Mouse (Mus musculus): Measurements from ENCODE around the gene Rims3. TPM values are rescaled to one million over a fixed set of nuclear protein-coding genes. Genes with fewer than 3 reads are reported as not detected.
A peak's percentile ranks its signal among the peaks of the same experiment; 100 is the strongest.

Rims3 gene
- polyA plus RNA-seq, 1 experiment from 2014 or later, result 12.9 TPM

DNA sequence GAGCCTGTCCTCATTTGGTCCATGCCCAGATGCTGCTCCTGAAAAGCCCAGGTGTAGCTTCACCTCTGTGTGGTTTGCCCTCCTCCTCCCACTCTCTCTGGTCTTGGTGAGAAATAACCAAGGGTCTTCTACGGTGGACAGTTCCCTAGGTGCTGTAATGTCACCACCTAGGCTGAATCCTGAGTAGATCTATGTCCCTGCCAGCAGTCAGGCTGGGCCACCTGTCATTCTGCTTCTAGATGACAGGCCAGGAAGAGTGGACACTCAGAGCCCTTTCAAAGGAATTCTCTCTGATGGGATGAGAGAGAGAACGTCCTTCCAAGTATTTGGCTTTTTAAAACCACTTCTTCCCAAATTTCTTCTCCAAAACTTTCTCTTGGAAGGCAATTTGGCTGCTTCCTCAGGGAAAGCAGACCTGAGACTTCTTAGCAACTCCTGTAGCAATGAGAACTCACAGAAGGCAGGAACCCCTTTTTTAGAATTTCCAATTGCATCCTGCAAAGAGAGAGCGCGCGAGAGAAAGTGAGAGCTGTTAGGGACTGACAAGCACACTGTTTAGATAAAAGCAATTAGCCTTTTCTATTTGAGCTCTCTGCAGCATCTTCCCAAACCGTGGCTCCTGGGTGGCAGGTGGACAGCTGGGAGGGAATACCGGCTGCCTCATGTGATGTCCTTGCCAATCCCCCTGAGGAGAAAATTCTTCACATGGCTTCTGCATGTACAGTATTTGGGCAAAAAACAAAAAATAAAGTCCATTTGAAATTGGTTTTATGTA is 41.4 kb downstream of the Rims3 start:
- H3K27ac ChIP-seq, result no peak overlapping the region
- H3K4me1 ChIP-seq, result no peaks in the 10 kb centered on the region
- 83% methylated on average over 7 of the region's 7 CpGs for WGBS
- ATAC-seq (ENCODE audit: low FRiP score, low read depth), result no peak
- H3K36me3 ChIP-seq, result no peaks in the 10 kb centered on the region
- H3K9ac ChIP-seq, result no peak overlapping the region
- no peak overlapping the region for H3K4me2 ChIP-seq (replicated peaks)
- H3K27me3 ChIP-seq (replicated peaks), result no peaks in the 10 kb centered on the region
- H3K9me3 ChIP-seq, result no peaks in the 10 kb centered on the region
- H3K4me3 ChIP-seq, result no peak overlapping the region

DNA sequence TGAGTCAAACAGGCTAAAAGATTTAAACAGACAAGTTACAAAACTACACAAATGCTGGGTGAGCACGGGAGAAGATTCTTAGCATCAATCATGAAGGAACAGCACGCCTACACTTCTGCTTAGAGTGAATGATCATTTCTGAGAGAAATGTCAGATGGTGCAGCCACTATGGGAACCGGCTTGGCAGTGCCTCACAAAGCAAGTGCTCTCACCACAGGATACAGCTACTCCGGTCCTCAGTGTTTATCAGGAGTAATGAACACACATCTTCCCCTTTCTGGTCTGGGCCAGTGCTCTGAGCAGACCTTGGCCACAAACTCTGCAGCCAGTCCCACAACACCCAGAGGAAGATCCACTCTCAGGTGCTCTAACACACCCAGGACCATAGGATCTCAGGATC is 49.9 kb downstream of the Rims3 start:
- 80% methylated on average over 4 of the region's 4 CpGs for WGBS

GRCm38 (mm10) chr4:120905644-120906043 is 51.0 kb downstream of the Rims3 start:
- WGBS, result 75% methylated on average over 5 of the region's 5 CpGs
- no peak for ATAC-seq (ENCODE audit: low FRiP score, low read depth)
- Histone ChIP-seq H3K27me3 (replicated peaks) (no peaks in the 10 kb centered on the region), H3K4me2 (replicated peaks) (no peak overlapping the region), H3K4me3 (no peak overlapping the region), H3K9me3 (no peaks in the 10 kb centered on the region), H3K4me1 (no peaks in the 10 kb centered on the region), H3K9ac (no peak overlapping the region), H3K36me3 (no peaks in the 10 kb centered on the region), H3K27ac (no peak overlapping the region)

More for the DNA sequence above, 49.9 kb downstream of the Rims3 start:
- H3K36me3 ChIP-seq, result no peaks in the 10 kb centered on the region
- ATAC-seq (ENCODE audit: low FRiP score, low read depth), result no peak
- H3K9me3 ChIP-seq, result no peaks in the 10 kb centered on the region
- H3K4me3 ChIP-seq, result no peak overlapping the region
- H3K27ac ChIP-seq, result no peak overlapping the region
- no peak overlapping the region for H3K9ac ChIP-seq
- no peak overlapping the region for H3K4me2 ChIP-seq (replicated peaks)
- no peaks in the 10 kb centered on the region for H3K4me1 ChIP-seq
- H3K27me3 ChIP-seq (replicated peaks), result no peaks in the 10 kb centered on the region

GRCm38 (mm10) chr4:120909558-120910150 is 55.0 kb downstream of the Rims3 start:
- H3K9me3 ChIP-seq, result no peaks in the 10 kb centered on the region

DNA sequence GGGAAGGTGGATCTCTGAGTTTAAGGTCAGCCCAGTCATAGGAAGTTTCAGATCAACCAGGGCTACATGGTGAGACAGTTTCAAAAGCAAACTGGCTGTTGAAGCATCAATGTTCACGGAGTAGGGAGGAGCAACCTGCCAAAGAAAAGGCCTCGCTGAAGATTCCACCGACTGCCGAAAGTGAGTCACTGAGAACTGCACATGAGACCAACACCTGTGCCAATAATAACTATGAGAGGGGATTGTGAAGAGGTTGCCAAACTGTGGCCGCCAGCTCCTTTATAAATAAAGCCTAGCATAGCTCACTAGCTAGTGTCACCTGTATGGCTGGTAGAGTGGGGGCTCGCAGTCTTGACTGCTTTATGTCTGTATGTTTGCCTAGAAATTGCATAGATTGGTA is 56.5 kb downstream of the Rims3 start:
- H3K4me2 ChIP-seq (replicated peaks), result no peak overlapping the region
- H3K9me3 ChIP-seq, result no peaks in the 10 kb centered on the region
- ATAC-seq (ENCODE audit: low FRiP score, low read depth), result no peak
- no peak overlapping the region for H3K9ac ChIP-seq
- no peaks in the 10 kb centered on the region for H3K27me3 ChIP-seq (replicated peaks)
- WGBS, result 86% methylated on average over 6 of the region's 6 CpGs
- H3K4me1 ChIP-seq, result no peaks in the 10 kb centered on the region
- H3K4me3 ChIP-seq, result no peak overlapping the region
- H3K27ac ChIP-seq, result no peak overlapping the region
- no peaks in the 10 kb centered on the region for H3K36me3 ChIP-seq

More at GRCm38 (mm10) chr4:120909558-120910150, 55.0 kb downstream of the Rims3 start:
- Histone ChIP-seq H3K36me3 (no peaks in the 10 kb centered on the region), H3K4me3 (no peak overlapping the region), H3K27ac (no peak overlapping the region), H3K4me2 (replicated peaks) (no peak overlapping the region), H3K4me1 (no peaks in the 10 kb centered on the region), H3K9ac (no peak overlapping the region), H3K27me3 (replicated peaks) (no peaks in the 10 kb centered on the region)
- ATAC-seq (ENCODE audit: low FRiP score, low read depth), result 0 out of 2 replicates have a peak, but pooled peaks have one; percentile 41
- WGBS, result 32% methylated on average over 15 of the region's 15 CpGs

DNA sequence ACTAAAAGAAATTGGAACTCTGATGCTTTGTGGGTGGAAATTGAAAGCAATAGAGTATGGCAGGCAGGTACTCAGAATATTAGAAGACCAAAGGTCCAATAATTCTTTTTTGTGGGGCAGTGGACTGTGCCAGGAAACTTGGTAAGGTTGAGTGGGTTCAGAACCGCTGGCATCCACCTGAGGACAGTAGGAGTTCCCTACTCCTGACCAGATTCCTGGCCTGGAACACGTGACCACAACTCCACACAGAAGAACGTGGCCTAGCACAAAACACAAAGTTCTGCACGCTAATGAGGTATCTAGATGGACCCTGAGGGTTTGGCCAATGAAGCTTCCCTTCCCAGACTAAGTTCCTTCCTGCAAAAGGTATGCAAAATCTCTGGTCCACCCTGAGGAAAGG is 58.2 kb downstream of the Rims3 start:
- no peaks in the 10 kb centered on the region for H3K4me1 ChIP-seq
- H3K4me3 ChIP-seq, result no peak overlapping the region
- 68% methylated on average over 4 of the region's 4 CpGs for WGBS
- no peaks in the 10 kb centered on the region for H3K9me3 ChIP-seq
- no peak overlapping the region for H3K27ac ChIP-seq
- no peak overlapping the region for H3K9ac ChIP-seq
- no peaks in the 10 kb centered on the region for H3K36me3 ChIP-seq
- no peak overlapping the region for H3K4me2 ChIP-seq (replicated peaks)
- H3K27me3 ChIP-seq (replicated peaks), result no peaks in the 10 kb centered on the region
- no peak for ATAC-seq (ENCODE audit: low FRiP score, low read depth)

GRCm38 (mm10) chr4:120913443-120913842 is 58.8 kb downstream of the Rims3 start:
- 64% methylated on average over 8 of the region's 8 CpGs for WGBS
- Histone ChIP-seq H3K9me3 (no peaks in the 10 kb centered on the region), H3K4me1 (no peaks in the 10 kb centered on the region), H3K27me3 (replicated peaks) (no peaks in the 10 kb centered on the region), H3K36me3 (no peaks in the 10 kb centered on the region), H3K9ac (no peak overlapping the region), H3K4me2 (replicated peaks) (no peak overlapping the region), H3K27ac (no peak overlapping the region), H3K4me3 (no peak overlapping the region)
- ATAC-seq (ENCODE audit: low FRiP score, low read depth), result no peak

DNA sequence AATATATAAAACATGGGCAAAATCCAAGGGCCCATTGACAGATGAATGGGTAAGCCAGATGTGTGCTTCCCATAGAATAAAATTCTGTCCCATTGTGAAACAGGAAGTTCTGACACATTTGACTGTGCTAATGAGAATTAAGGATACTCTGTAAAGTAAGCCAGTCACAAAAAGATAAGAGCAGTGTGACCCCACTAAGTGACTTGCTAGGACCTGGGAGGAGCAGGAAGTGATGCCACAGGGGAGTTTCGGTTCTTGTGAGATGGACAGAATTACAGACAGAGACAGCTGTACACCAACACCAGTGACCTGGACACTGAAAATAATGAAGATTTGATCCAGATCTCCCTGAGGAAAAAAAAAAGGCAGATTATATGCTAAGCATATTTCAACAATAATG is 59.2 kb downstream of the Rims3 start:
- Histone ChIP-seq H3K27me3 (replicated peaks) (no peaks in the 10 kb centered on the region), H3K4me3 (no peak overlapping the region), H3K9me3 (no peaks in the 10 kb centered on the region), H3K27ac (no peak overlapping the region), H3K36me3 (no peaks in the 10 kb centered on the region), H3K4me1 (no peaks in the 10 kb centered on the region), H3K4me2 (replicated peaks) (no peak overlapping the region), H3K9ac (no peak overlapping the region)
- ATAC-seq (ENCODE audit: low FRiP score, low read depth), result no peak
- WGBS, result 92% methylated on average over 1 of the region's 1 CpGs

DNA sequence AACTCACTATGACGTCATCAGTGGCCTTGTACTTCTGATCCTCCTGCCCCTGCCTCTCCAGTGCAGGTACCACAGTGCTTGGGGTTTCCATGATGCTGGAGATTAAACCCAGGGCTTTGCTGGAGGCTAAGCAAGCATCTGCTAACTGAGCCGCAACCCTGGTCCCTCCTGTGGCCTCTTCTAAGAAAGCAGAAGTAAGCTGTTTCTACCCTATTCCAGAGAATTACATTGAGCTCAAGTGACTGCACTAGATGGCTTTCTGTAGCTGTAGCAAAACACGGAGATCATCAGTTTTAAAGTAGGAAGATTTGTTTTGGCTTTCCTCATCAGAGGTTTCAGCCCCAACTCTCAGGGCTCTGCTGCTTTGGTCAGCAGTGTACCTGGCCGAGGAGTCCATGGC is 59.9 kb downstream of the Rims3 start:
- 76% methylated on average over 4 of the region's 4 CpGs for WGBS
- no peaks in the 10 kb centered on the region for H3K4me1 ChIP-seq
- H3K36me3 ChIP-seq, result peaks cover 4% of the 10 kb centered on the region; the same call in 1 of the 2 replicates
- no peaks in the 10 kb centered on the region for H3K9me3 ChIP-seq
- ATAC-seq (ENCODE audit: low FRiP score, low read depth), result no peak
- no peak overlapping the region for H3K27ac ChIP-seq
- H3K9ac ChIP-seq, result no peak overlapping the region
- no peaks in the 10 kb centered on the region for H3K27me3 ChIP-seq (replicated peaks)
- H3K4me2 ChIP-seq (replicated peaks), result no peak overlapping the region
- no peak overlapping the region for H3K4me3 ChIP-seq

DNA sequence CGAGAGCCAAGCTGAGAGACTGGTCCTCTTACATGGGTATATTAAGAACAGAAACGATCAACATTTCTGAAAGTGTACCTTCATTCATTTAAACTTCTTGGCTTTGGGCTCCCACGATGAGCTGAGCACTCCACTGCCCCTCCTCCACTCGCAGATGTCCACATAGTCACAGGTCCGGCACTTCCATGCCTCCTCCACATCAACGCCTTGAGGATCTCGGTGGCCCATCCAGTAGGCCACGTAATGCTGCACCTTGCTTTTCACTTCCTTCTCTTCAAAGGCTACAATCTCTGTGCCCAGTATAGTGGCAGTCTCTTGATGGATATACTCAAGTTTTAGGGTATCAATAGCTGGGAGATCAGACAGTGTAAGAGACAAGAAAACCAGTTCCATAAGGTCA is 66.8 kb downstream of the Rims3 start:
- 95% methylated on average over 8 of the region's 8 CpGs for WGBS
- Histone ChIP-seq H3K27me3 (replicated peaks) (no peaks in the 10 kb centered on the region), H3K4me2 (replicated peaks) (no peak overlapping the region)

DNA sequence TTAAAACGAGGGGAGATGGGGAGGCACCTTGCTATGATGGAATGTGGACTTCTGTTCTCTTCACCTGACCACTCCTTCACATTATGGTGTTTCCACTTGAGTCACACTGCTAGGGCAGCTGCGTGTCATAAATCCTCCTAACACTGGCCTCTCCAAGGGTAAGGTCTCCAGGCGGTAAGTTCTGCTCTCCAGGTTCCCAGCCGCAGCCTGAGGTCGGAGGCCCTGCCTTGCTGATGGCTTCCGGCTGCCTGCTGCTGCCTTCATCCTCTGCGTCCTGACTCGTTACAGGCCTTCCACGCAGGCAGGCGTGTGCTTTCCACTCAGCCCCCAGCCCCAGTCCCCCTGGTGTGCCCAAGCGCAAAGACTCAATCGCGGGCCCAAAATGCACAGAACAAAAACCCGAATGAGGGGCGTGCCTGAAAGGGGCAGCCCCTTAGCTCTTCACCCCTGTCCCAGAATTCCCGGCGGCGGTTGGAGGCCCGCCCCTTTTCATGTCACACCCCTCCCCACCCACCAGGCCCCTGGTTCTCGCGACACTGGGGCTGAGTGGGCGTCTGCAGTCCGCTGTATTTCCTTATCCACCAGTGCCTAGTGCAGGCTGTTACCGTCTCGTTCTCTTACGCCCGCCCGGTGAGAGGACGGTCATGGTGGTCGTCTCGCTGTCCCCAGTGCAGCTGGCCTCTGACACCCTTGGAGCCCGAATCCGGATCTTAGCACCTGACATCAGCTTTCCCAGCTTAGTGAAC is 70.1 kb downstream of the Rims3 start, which contains the start of gene Exo5:
Gene Exo5, minus strand, starts transcription at position 464 of the 746 bp plus-strand sequence.
- WGBS, result under 1% methylated on average over 33 of the region's 33 CpGs
- peak within 1 kb of the TSS; percentile 85 for H3K27ac ChIP-seq
- H3K27me3 ChIP-seq (replicated peaks), result no peaks in the 10 kb centered on the region
- no peaks in the 10 kb centered on the region for H3K4me1 ChIP-seq
- H3K9ac ChIP-seq, result peak within 1 kb of the TSS; percentile 76
- H3K4me3 ChIP-seq, result peak within 1 kb of the TSS; percentile 61
- ATAC-seq (ENCODE audit: low FRiP score, low read depth), result peak; percentile 99
- no peaks in the 10 kb centered on the region for H3K9me3 ChIP-seq
- H3K4me2 ChIP-seq (replicated peaks), result peak within 1 kb of the TSS; percentile 65
- H3K36me3 ChIP-seq, result peaks cover 26% of the 10 kb centered on the region

More for the DNA sequence above, 66.8 kb downstream of the Rims3 start:
- no peaks in the 10 kb centered on the region for H3K9me3 ChIP-seq
- H3K4me1 ChIP-seq, result no peaks in the 10 kb centered on the region
- no peak overlapping the region for H3K27ac ChIP-seq
- peaks cover 32% of the 10 kb centered on the region for H3K36me3 ChIP-seq
- H3K9ac ChIP-seq, result no peak overlapping the region
- H3K4me3 ChIP-seq, result no peak overlapping the region
- no peak for ATAC-seq (ENCODE audit: low FRiP score, low read depth)

- Histone ChIP-seq H3K9me3 (no peaks in the 10 kb centered on the region), H3K9ac (peak overlapping the region; percentile 76), H3K27me3 (replicated peaks) (no peaks in the 10 kb centered on the region), H3K4me2 (replicated peaks) (peak overlapping the region; percentile 65), H3K4me3 (peak overlapping the region; percentile 61), H3K36me3 (peaks cover 22% of the 10 kb centered on the region), H3K27ac (peak overlapping the region; percentile 85), H3K4me1 (no peaks in the 10 kb centered on the region)
- peak; percentile 34; the same call in 1 of the 2 replicates for ATAC-seq (ENCODE audit: low FRiP score, low read depth)
- WGBS, result 17% methylated on average over 3 of the region's 3 CpGs
Measured at GRCm38 (mm10) chr4:120925386-120925785, 70.8 kb downstream of the Rims3 start.
